Mouse (Mus musculus): ENCODE results near the gene Rnf4. TPM values are rescaled to one million over a fixed set of nuclear protein-coding genes. Genes with fewer than 3 reads are reported as not detected.

Rnf4 gene
- polyA plus RNA-seq (2015; fragmentation: Nextera tagmentation; extraction: Ambion mirVana): 68.5 and 71.5 TPM in 2 replicates

DNA sequence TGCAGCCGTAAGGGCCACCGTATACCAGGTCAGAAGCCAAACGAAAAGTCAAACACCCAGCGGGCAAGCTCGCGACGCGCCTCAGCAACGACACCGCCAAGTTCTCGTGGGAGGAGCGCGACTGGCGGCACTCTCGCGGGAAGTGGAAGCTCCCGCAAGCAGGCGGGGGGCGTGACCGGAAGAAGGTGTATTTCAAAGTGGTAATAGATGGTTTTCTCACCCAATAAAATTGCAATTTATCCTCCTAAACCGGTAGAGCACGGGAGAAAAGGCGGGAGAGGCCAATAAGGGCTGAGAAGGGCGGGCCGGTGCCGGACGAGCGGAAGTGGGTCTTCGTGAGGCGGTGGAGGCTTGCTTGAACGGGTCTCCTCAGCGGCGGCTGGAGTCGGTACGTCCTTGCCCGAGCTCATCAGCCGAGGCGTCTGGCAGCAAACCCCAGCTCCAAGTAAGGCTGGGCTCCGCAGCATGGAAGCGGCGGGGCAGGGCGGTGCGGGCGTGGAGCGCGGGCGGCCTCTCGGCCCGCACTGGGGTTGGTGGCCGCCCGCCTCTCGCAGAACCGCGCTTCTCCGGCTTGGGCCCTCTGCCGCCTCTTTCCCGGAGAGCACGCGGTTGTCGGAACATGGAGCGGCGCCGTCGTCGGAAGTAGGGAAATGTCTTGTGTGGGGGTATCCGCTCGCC lies at the start of gene Rnf4:
TSS of gene Rnf4 (plus strand) at position 193 of the 678 bp plus-strand sequence.
- H3K36me3 ChIP-seq (ENCODE audit: insufficient read depth, low read length): no peaks in the 10 kb centered on the region
- peak within 1 kb of the TSS; percentile 98 for H3K9ac ChIP-seq (replicated peaks; ENCODE audit: low read depth)
- peak within 1 kb of the TSS; percentile 98 for H3K4me3 ChIP-seq (ENCODE audit: low read depth, low read length)
- no peaks in the 10 kb centered on the region for H3K9me3 ChIP-seq (ENCODE audit: low read length)
- no peaks in the 10 kb centered on the region for H3K27me3 ChIP-seq (replicated peaks; ENCODE audit: insufficient read depth, low read length)
- peak; percentile 97 for ATAC-seq
- peak within 1 kb of the TSS; percentile 99 for H3K27ac ChIP-seq (ENCODE audit: low read length)
- H3K4me2 ChIP-seq (replicated peaks; ENCODE audit: low read depth, low read length): peak within 1 kb of the TSS; percentile 82
- under 1% methylated on average over 47 of the region's 67 CpGs for WGBS
- H3K4me1 ChIP-seq (ENCODE audit: insufficient read depth, low read depth, low read length): peaks cover 6% of the 10 kb centered on the region; the same call in 1 of the 2 replicates
- TF ChIP-seq CTCF (IDR thresholded peaks at IDR 0.05): no peak
- peak; percentile 82 for TF ChIP-seq EP300 (IDR thresholded peaks at IDR 0.05)
- DNase-seq (ENCODE audit: low spot score): peak; percentile 100

DNA sequence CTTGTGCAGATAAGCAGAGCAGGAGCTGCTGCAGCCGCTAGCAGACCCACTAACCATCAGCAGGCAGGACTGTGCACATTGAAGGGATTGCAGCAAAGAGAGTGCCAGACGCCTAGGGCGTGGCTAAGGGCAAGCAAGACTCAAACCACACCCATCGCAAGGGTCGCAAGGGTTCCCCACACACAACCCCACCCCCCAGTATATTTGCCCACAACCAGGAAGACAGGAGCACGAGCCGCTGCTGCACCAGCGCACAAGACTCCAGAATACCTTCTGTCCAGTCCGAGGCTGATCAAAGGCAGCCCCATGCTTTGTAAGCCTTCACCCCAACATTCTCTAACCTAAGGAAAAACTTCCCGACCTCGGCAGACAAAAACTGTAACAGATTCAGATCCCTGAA lies 49.6 kb upstream of the Rnf4 start:
- Histone ChIP-seq H3K4me3 (ENCODE audit: low read depth, low read length) (0 out of 2 replicates have a peak overlapping the region, but pooled peaks have one; percentile 49), H3K4me2 (replicated peaks; ENCODE audit: low read depth, low read length) (peak overlapping the region; percentile 76; the same call in 1 of the 2 replicates), H3K9me3 (ENCODE audit: low read length) (no peaks in the 10 kb centered on the region), H3K27me3 (replicated peaks; ENCODE audit: insufficient read depth, low read length) (peaks cover 37% of the 10 kb centered on the region), H3K9ac (replicated peaks; ENCODE audit: low read depth) (no peak overlapping the region), H3K36me3 (ENCODE audit: insufficient read depth, low read length) (no peaks in the 10 kb centered on the region), H3K27ac (ENCODE audit: low read length) (no peak overlapping the region), H3K4me1 (ENCODE audit: insufficient read depth, low read depth, low read length) (peaks cover 4% of the 10 kb centered on the region; the same call in 1 of the 2 replicates)
- no peak for TF ChIP-seq EP300 (IDR thresholded peaks at IDR 0.05)
- TF ChIP-seq CTCF (IDR thresholded peaks at IDR 0.05): no peak
- DNase-seq (ENCODE audit: low spot score) (no peak), ATAC-seq (no peak)
- 2% methylated on average over 11 of the region's 11 CpGs for WGBS

- Histone ChIP-seq H3K4me2 (replicated peaks; ENCODE audit: low read depth, low read length) (peak overlapping the region; percentile 76), H3K4me1 (ENCODE audit: insufficient read depth, low read depth, low read length) (peaks cover 4% of the 10 kb centered on the region; the same call in 1 of the 2 replicates), H3K27me3 (replicated peaks; ENCODE audit: insufficient read depth, low read length) (peaks cover 37% of the 10 kb centered on the region), H3K9me3 (ENCODE audit: low read length) (no peaks in the 10 kb centered on the region), H3K27ac (ENCODE audit: low read length) (no peak overlapping the region), H3K36me3 (ENCODE audit: insufficient read depth, low read length) (no peaks in the 10 kb centered on the region), H3K9ac (replicated peaks; ENCODE audit: low read depth) (no peak overlapping the region), H3K4me3 (ENCODE audit: low read depth, low read length) (peak overlapping the region; percentile 49)
- no peak for ATAC-seq
- TF ChIP-seq EP300 (IDR thresholded peaks at IDR 0.05) (no peak), CTCF (IDR thresholded peaks at IDR 0.05) (no peak)
- DNase-seq (ENCODE audit: low spot score): no peak
- WGBS: 2% methylated on average over 54 of the region's 54 CpGs
Measured at GRCm38 (mm10) chr5:34287001-34287837, 48.9 kb upstream of the Rnf4 start.

DNA sequence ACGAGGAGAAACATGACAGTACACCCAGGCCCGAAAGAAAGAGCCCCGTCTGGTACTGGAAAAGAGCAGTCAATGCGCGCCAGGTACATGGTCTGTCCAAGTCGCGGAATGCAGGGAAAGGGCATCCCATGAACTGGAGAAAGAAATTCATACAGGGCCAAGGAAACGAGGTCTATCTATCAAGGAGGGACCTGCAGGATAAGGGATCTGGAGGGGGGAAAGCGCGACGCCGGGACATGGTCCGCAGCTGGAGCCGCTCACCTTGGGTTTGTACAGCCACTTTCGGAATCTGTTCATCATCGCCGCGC lies 48.3 kb upstream of the Rnf4 start:
- peaks cover 37% of the 10 kb centered on the region for H3K27me3 ChIP-seq (replicated peaks; ENCODE audit: insufficient read depth, low read length)
- no peak overlapping the region for H3K27ac ChIP-seq (ENCODE audit: low read length)
- H3K4me1 ChIP-seq (ENCODE audit: insufficient read depth, low read depth, low read length): peaks cover 4% of the 10 kb centered on the region; the same call in 1 of the 2 replicates
- H3K4me3 ChIP-seq (ENCODE audit: low read depth, low read length): peak overlapping the region; percentile 49
- H3K36me3 ChIP-seq (ENCODE audit: insufficient read depth, low read length): no peaks in the 10 kb centered on the region
- no peak for TF ChIP-seq CTCF (IDR thresholded peaks at IDR 0.05)
- no peak for TF ChIP-seq EP300 (IDR thresholded peaks at IDR 0.05)
- WGBS: 3% methylated on average over 15 of the region's 18 CpGs
- DNase-seq (ENCODE audit: low spot score) (no peak), ATAC-seq (no peak)
- no peaks in the 10 kb centered on the region for H3K9me3 ChIP-seq (ENCODE audit: low read length)
- H3K4me2 ChIP-seq (replicated peaks; ENCODE audit: low read depth, low read length): peak overlapping the region; percentile 76
- no peak overlapping the region for H3K9ac ChIP-seq (replicated peaks; ENCODE audit: low read depth)

- no peaks in the 10 kb centered on the region for H3K9me3 ChIP-seq (ENCODE audit: low read length)
- H3K4me2 ChIP-seq (replicated peaks; ENCODE audit: low read depth, low read length): peak within 1 kb of the TSS; percentile 76
- no peak within 1 kb of the TSS for H3K27ac ChIP-seq (ENCODE audit: low read length)
- TF ChIP-seq CTCF (IDR thresholded peaks at IDR 0.05) (no peak), EP300 (IDR thresholded peaks at IDR 0.05) (no peak)
- no peak within 1 kb of the TSS for H3K9ac ChIP-seq (replicated peaks; ENCODE audit: low read depth)
- ATAC-seq (peak; percentile 86), DNase-seq (ENCODE audit: low spot score) (peak; percentile 67)
- H3K4me1 ChIP-seq (ENCODE audit: insufficient read depth, low read depth, low read length): peaks cover 4% of the 10 kb centered on the region; the same call in 1 of the 2 replicates
- peak within 1 kb of the TSS; percentile 49 for H3K4me3 ChIP-seq (ENCODE audit: low read depth, low read length)
- H3K36me3 ChIP-seq (ENCODE audit: insufficient read depth, low read length): no peaks in the 10 kb centered on the region
- peaks cover 37% of the 10 kb centered on the region for H3K27me3 ChIP-seq (replicated peaks; ENCODE audit: insufficient read depth, low read length)
- under 1% methylated on average over 68 of the region's 83 CpGs for WGBS
Measured at GRCm38 (mm10) chr5:34288154-34288716, 47.9 kb upstream of the Rnf4 start, which contains the start of the genes Zfyve28 and Cfap99. Gene Zfyve28, minus strand, starts transcription at chr5:34288449. Gene Cfap99, plus strand, starts transcription at chr5:34288600.

- no peaks in the 10 kb centered on the region for H3K36me3 ChIP-seq (ENCODE audit: insufficient read depth, low read length)
- WGBS: 57% methylated on average over 2 of the region's 2 CpGs
- ATAC-seq (no peak), DNase-seq (ENCODE audit: low spot score) (no peak)
- H3K9me3 ChIP-seq (ENCODE audit: low read length): no peaks in the 10 kb centered on the region
- no peak for TF ChIP-seq EP300 (IDR thresholded peaks at IDR 0.05)
- no peak for TF ChIP-seq CTCF (IDR thresholded peaks at IDR 0.05)
- no peak overlapping the region for H3K27ac ChIP-seq (ENCODE audit: low read length)
- peaks cover 35% of the 10 kb centered on the region for H3K27me3 ChIP-seq (replicated peaks; ENCODE audit: insufficient read depth, low read length)
- no peak overlapping the region for H3K4me2 ChIP-seq (replicated peaks; ENCODE audit: low read depth, low read length)
- no peak overlapping the region for H3K9ac ChIP-seq (replicated peaks; ENCODE audit: low read depth)
- peaks cover 4% of the 10 kb centered on the region; the same call in 1 of the 2 replicates for H3K4me1 ChIP-seq (ENCODE audit: insufficient read depth, low read depth, low read length)
- H3K4me3 ChIP-seq (ENCODE audit: low read depth, low read length): no peak overlapping the region
Measured at GRCm38 (mm10) chr5:34289286-34289685, 46.8 kb upstream of the Rnf4 start.

Measured in lung, postnatal 0 days (tissue).